Mouse (Mus musculus) C2C12 (cell line): ENCODE results near the gene Prrt3.

ENCODE experiments used
- CTCF ChIP-seq: IDR thresholded peaks from one replicate; pipeline ENCODE4 v1.5.1; 2011; ENCODE audit not compliant: control insufficient read depth, insufficient read depth, insufficient read length
- MAX ChIP-seq: IDR thresholded peaks from one replicate; pipeline ENCODE4 v1.6.1; 2011; ENCODE audit warnings: mild to moderate bottlenecking, control low read depth

GRCm38 (mm10) chr6:113522310-113522709 lies 20.6 kb upstream of the Prrt3 start:
- TF ChIP-seq CTCF (no peak), MAX (no peak)
